Mouse (Mus musculus): ENCODE measurements around the gene Klk1b27. TPM values are rescaled to one million over a fixed set of nuclear protein-coding genes. Genes with fewer than 3 reads are reported as not detected.
"Not testable (repeated sequence)": the region's sequence is repeated elsewhere in the genome, so short reads cannot be mapped to it uniquely, and the experiment has no call there.

The Klk1b27 gene
- total RNA-seq, 1 experiment = not detected

DNA sequence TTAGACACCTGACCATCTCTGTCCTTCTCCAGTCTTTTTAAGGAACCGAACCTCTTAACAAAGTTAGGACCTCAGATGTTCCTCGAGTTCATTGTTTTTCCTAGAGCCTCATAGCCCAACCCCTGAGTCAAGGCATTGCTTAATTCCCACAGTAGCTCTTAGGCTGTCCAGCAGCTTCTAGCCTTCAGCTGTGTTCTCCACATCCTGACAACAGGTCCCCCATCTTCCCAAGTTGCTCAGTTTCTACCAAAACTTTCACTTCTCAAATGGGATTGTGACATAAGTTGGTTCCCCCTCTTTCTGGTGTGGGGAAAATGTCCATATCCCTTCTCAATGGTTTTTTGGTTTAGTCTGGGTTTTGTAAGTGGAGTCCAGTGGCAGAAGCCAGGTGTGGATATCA, 20.0 kb downstream of the Klk1b27 start:
- Histone ChIP-seq H3K9ac (ENCODE audit: insufficient read depth, low read depth, low read length, poor library complexity, severe bottlenecking) (no peak overlapping the region), H3K36me3 (ENCODE audit: control insufficient read depth, insufficient read depth, low read length, poor library complexity, severe bottlenecking) (no peaks in the 10 kb centered on the region), H3K4me3 (ENCODE audit: insufficient read depth in 1 of 2, low read depth in 1 of 2, low read length in 2 of 2, poor library complexity in 1 of 2, severe bottlenecking in 1 of 2) (no peak overlapping the region), H3K9me3 (ENCODE audit: control insufficient read depth, insufficient read depth, low read depth, low read length) (no peaks in the 10 kb centered on the region), H3K4me1 (ENCODE audit: control insufficient read depth in 2 of 2, insufficient read depth in 2 of 2, low read length in 2 of 2, poor library complexity in 1 of 2) (no peaks in the 10 kb centered on the region), H3K27ac (ENCODE audit: insufficient read depth, low read depth, low read length, poor library complexity, severe bottlenecking) (no peak overlapping the region)
- DNase-seq (ENCODE audit: low read depth, low spot score) = no peak
- TF ChIP-seq CHD2 (IDR thresholded peaks at IDR 0.05; ENCODE audit: low read depth, low read length) (no peak), HCFC1 (IDR thresholded peaks at IDR 0.05; ENCODE audit: borderline replicate concordance, insufficient read depth, low read length) (no peak), ZNF384 (IDR thresholded peaks at IDR 0.05; ENCODE audit: low read depth, low read length) (no peak), ZC3H11A (IDR thresholded peaks at IDR 0.05; ENCODE audit: borderline replicate concordance, low read depth, low read length) (no peak), MAFK (IDR thresholded peaks at IDR 0.05; ENCODE audit: insufficient read depth, low read depth, low read length) (no peak)
- in situ Hi-C loops (cut with MboI; ENCODE audit: low sequenced_read_pairs in 2 of 2, unreplicated experiment in 2 of 2) = loop anchor here in 1 of 2 experiments (10.0 kb wide), 1 partner anchor 63 kb away; the partner anchor contains the start of gene Klk1b16

GRCm38 (mm10) chr7:44077703-44078102, 25.6 kb downstream of the Klk1b27 start:
- no peaks in the 10 kb centered on the region for H3K4me1 ChIP-seq (ENCODE audit: control insufficient read depth in 2 of 2, insufficient read depth in 2 of 2, low read length in 2 of 2, poor library complexity in 1 of 2)
- TF ChIP-seq HCFC1 (IDR thresholded peaks at IDR 0.05; ENCODE audit: borderline replicate concordance, insufficient read depth, low read length) (no peak), ZC3H11A (IDR thresholded peaks at IDR 0.05; ENCODE audit: borderline replicate concordance, low read depth, low read length) (no peak), MAFK (IDR thresholded peaks at IDR 0.05; ENCODE audit: insufficient read depth, low read depth, low read length) (no peak)
- H3K4me3 ChIP-seq (ENCODE audit: insufficient read depth in 1 of 2, low read depth in 1 of 2, low read length in 2 of 2, poor library complexity in 1 of 2, severe bottlenecking in 1 of 2) = no peak overlapping the region
- no peaks in the 10 kb centered on the region for H3K36me3 ChIP-seq (ENCODE audit: control insufficient read depth, insufficient read depth, low read length, poor library complexity, severe bottlenecking)
- in situ Hi-C loops (cut with MboI; ENCODE audit: low sequenced_read_pairs in 2 of 2, unreplicated experiment in 2 of 2) = loop anchor here in 1 of 2 experiments (10.0 kb wide), 1 partner anchor 57 kb away; the partner anchor contains the start of gene Klk1b16
- no peak overlapping the region for H3K9ac ChIP-seq (ENCODE audit: insufficient read depth, low read depth, low read length, poor library complexity, severe bottlenecking)
- H3K27ac ChIP-seq (ENCODE audit: insufficient read depth, low read depth, low read length, poor library complexity, severe bottlenecking) = no peak overlapping the region
- H3K9me3 ChIP-seq (ENCODE audit: control insufficient read depth, insufficient read depth, low read depth, low read length) = no peaks in the 10 kb centered on the region; the same call in 1 of the 2 replicates
- DNase-seq (ENCODE audit: low read depth, low spot score) = no peak

DNA sequence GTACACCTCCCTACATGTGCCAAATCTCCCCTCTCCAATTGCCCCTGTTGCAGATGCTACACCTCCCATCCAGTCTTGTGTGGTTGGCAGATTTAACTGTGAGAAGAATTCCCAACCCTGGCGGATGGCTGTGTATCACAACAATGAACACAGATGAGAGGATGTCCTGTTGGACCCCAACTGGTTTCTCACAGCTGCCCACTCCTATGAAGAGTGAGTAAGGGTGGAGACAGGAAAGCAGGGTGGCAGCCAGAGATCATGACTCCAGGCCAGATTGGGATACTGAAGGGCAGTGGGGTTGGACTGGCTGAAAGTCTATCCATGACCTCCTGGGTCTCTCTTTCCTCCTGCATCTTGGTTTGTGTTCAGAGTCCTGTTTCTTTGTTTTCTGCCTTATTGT, 44.0 kb downstream of the Klk1b27 start:
- Histone ChIP-seq H3K27ac (ENCODE audit: insufficient read depth, low read depth, low read length, poor library complexity, severe bottlenecking) (0 out of 2 replicates have a peak overlapping the region, but pooled peaks have one; percentile 4), H3K9me3 (ENCODE audit: control insufficient read depth, insufficient read depth, low read depth, low read length) (no peaks in the 10 kb centered on the region), H3K4me1 (ENCODE audit: control insufficient read depth in 2 of 2, insufficient read depth in 2 of 2, low read length in 2 of 2, poor library complexity in 1 of 2) (no peaks in the 10 kb centered on the region), H3K9ac (ENCODE audit: insufficient read depth, low read depth, low read length, poor library complexity, severe bottlenecking) (no peak overlapping the region), H3K36me3 (ENCODE audit: control insufficient read depth, insufficient read depth, low read length, poor library complexity, severe bottlenecking) (no peaks in the 10 kb centered on the region), H3K4me3 (ENCODE audit: insufficient read depth in 1 of 2, low read depth in 1 of 2, low read length in 2 of 2, poor library complexity in 1 of 2, severe bottlenecking in 1 of 2) (no peak overlapping the region)
- no peak for DNase-seq (ENCODE audit: low read depth, low spot score)
- TF ChIP-seq ZC3H11A (IDR thresholded peaks at IDR 0.05; ENCODE audit: borderline replicate concordance, low read depth, low read length) = no peak
- no peak for TF ChIP-seq CHD2 (IDR thresholded peaks at IDR 0.05; ENCODE audit: low read depth, low read length)
- no peak for TF ChIP-seq MAFK (IDR thresholded peaks at IDR 0.05; ENCODE audit: insufficient read depth, low read depth, low read length)
- no peak for TF ChIP-seq ZNF384 (IDR thresholded peaks at IDR 0.05; ENCODE audit: low read depth, low read length)
- no peak for TF ChIP-seq HCFC1 (IDR thresholded peaks at IDR 0.05; ENCODE audit: borderline replicate concordance, insufficient read depth, low read length)
- in situ Hi-C loops (cut with MboI; ENCODE audit: low sequenced_read_pairs in 2 of 2, unreplicated experiment in 2 of 2) = loop anchor here in 1 of 2 experiments (10.0 kb wide), 1 partner anchor 131 kb away; the partner anchor contains the start of gene Klk1b1

GRCm38 (mm10) chr7:44102028-44102427, 49.9 kb downstream of the Klk1b27 start, which contains the start of gene Klk1b21:
Gene Klk1b21, plus strand, starts transcription at chr7:44102328.
- DNase-seq (ENCODE audit: low read depth, low spot score) = not testable (repeated sequence)

More at GRCm38 (mm10) chr7:44102028-44102427, 49.9 kb downstream of the Klk1b27 start, which contains the start of gene Klk1b21:
- H3K4me3 ChIP-seq (ENCODE audit: insufficient read depth in 1 of 2, low read depth in 1 of 2, low read length in 2 of 2, poor library complexity in 1 of 2, severe bottlenecking in 1 of 2); H3K9ac ChIP-seq (ENCODE audit: insufficient read depth, low read depth, low read length, poor library complexity, severe bottlenecking); H3K4me1 ChIP-seq (ENCODE audit: control insufficient read depth in 2 of 2, insufficient read depth in 2 of 2, low read length in 2 of 2, poor library complexity in 1 of 2); H3K9me3 ChIP-seq (ENCODE audit: control insufficient read depth, insufficient read depth, low read depth, low read length); H3K27ac ChIP-seq (ENCODE audit: insufficient read depth, low read depth, low read length, poor library complexity, severe bottlenecking); in situ Hi-C loops (cut with MboI; ENCODE audit: low sequenced_read_pairs in 2 of 2, unreplicated experiment in 2 of 2); H3K36me3 ChIP-seq (ENCODE audit: control insufficient read depth, insufficient read depth, low read length, poor library complexity, severe bottlenecking): not testable (repeated sequence)

Other genes with a start within 250 kb of the Klk1b27 start
- gene Klk7, start 241.0 kb upstream of the Klk1b27 start, total RNA-seq (2012; rRNA removed) = 0.16 and 0.49 TPM in 2 replicates
- gene Klk6, start 227.8 kb upstream of the Klk1b27 start, total RNA-seq (2012; rRNA removed) = 0.21 and 0.54 TPM in 2 replicates
- not detected in 2 replicates for gene Klk5, start 210.3 kb upstream of the Klk1b27 start, total RNA-seq (2012; rRNA removed)
- gene Klk4, start 171.1 kb upstream of the Klk1b27 start, total RNA-seq (2012; rRNA removed) = not detected in 2 replicates
- not detected in 2 replicates for gene Klk15, start 118.5 kb upstream of the Klk1b27 start, total RNA-seq (2012; rRNA removed)
- not detected in 2 replicates for gene Klk1b8, start 101.6 kb upstream of the Klk1b27 start, total RNA-seq (2012; rRNA removed)
- not detected in 2 replicates for gene Klk1b1, start 85.5 kb upstream of the Klk1b27 start, total RNA-seq (2012; rRNA removed)
- gene Klk1b9, start 76.2 kb upstream of the Klk1b27 start, total RNA-seq (2012; rRNA removed) = not detected in 2 replicates
- gene Klk1b11, start 56.4 kb upstream of the Klk1b27 start, total RNA-seq (2012; rRNA removed) = not detected in 2 replicates
- gene Klk1b26, start 40.1 kb upstream of the Klk1b27 start, total RNA-seq (2012; rRNA removed) = not detected in 2 replicates
- not detected in 2 replicates for gene Klk1b21, start 50.0 kb downstream of the Klk1b27 start, total RNA-seq (2012; rRNA removed)
- not detected in 2 replicates for gene Klk1b22, start 60.4 kb downstream of the Klk1b27 start, total RNA-seq (2012; rRNA removed)
- not detected in 2 replicates for gene Klk1b16, start 84.5 kb downstream of the Klk1b27 start, total RNA-seq (2012; rRNA removed)
- not detected in 2 replicates for gene Klk1b24, start 135.9 kb downstream of the Klk1b27 start, total RNA-seq (2012; rRNA removed)
- gene Klk1b3, start 145.9 kb downstream of the Klk1b27 start, total RNA-seq (2012; rRNA removed) = 0.40 TPM in 1 of 2 replicates, not detected in the other
- gene Klk1b4, start 155.1 kb downstream of the Klk1b27 start, total RNA-seq (2012; rRNA removed) = not detected in 2 replicates
- gene Klk1b5, start 163.7 kb downstream of the Klk1b27 start, total RNA-seq (2012; rRNA removed) = not detected in 2 replicates
- 4.0 and 5.8 TPM in 2 replicates for gene Klk1, start 173.1 kb downstream of the Klk1b27 start, total RNA-seq (2012; rRNA removed)
- gene Gm36864, start 183.9 kb downstream of the Klk1b27 start, total RNA-seq (2012; rRNA removed) = not detected in 2 replicates
- 0.42 and 0.58 TPM in 2 replicates for gene 1700028J19Rik, start 194.4 kb downstream of the Klk1b27 start, total RNA-seq (2012; rRNA removed)
- gene 2410002F23Rik, start 194.4 kb downstream of the Klk1b27 start, total RNA-seq (2012; rRNA removed) = 127 and 194 TPM in 2 replicates
- 0.18 and 0.58 TPM in 2 replicates for gene Acp4, start 205.1 kb downstream of the Klk1b27 start, total RNA-seq (2012; rRNA removed)
- 1.4 TPM in 1 of 2 replicates, not detected in the other for gene Gm15517, start 209.2 kb downstream of the Klk1b27 start, total RNA-seq (2012; rRNA removed)

All from ES-E14 (cell line).